Mouse (Mus musculus): ENCODE measurements around the gene Gm10282. TPM values are rescaled to one million over a fixed set of nuclear protein-coding genes. Genes with fewer than 3 reads are reported as not detected.

Gene Gm10282
- total and polyA plus RNA-seq, 3 experiments: 18.3 to 176 (median 76.4) TPM

- Histone ChIP-seq H3K36me3 (replicated peaks in 1 of 2; ENCODE audit: control insufficient read depth in 1 of 2, insufficient read depth in 1 of 2, low read length in 1 of 2) (peaks cover 12 to 58% of the 10 kb centered on the region in 2 experiments), H3K4me2 (ENCODE audit: insufficient read depth, low read depth, poor library complexity, severe bottlenecking) (no peak overlapping the region), H3K27ac (ENCODE audit: insufficient read depth, low read depth) (no peak overlapping the region), H3K9me3 (replicated peaks; ENCODE audit: low read length) (no peaks in the 10 kb centered on the region), H3K9ac (ENCODE audit: insufficient read depth, low read depth) (no peak overlapping the region), H3K27me3 (replicated peaks) (no peaks in the 10 kb centered on the region), H3K4me3 (replicated peaks in 1 of 3; ENCODE audit: low read depth in 2 of 3, low read length in 2 of 3, poor library complexity in 1 of 3) (no peak overlapping the region), H3K79me2 (replicated peaks; ENCODE audit: control insufficient read depth, extremely low read depth, insufficient read depth, poor library complexity, severe bottlenecking) (no peaks in the 10 kb centered on the region), H3K4me1 (ENCODE audit: control insufficient read depth in 1 of 2, insufficient read depth in 2 of 2) (peaks cover 5 to 74% of the 10 kb centered on the region in 2 experiments)
- dilution Hi-C loops (cut with MboI; ENCODE audit: extremely low pct_ligation_motif_present, extremely low pct_unique_long_range_greater_than_20kb, low sequenced_read_pairs) (no loop called here), in situ Hi-C loops (cut with MboI; ENCODE audit: low pct_ligation_motif_present, low pct_unique_long_range_greater_than_20kb, low sequenced_read_pairs) (no loop called here)
- DNase-seq (ENCODE audit: extremely low read depth): no peak
- TF ChIP-seq JUND (conservative IDR thresholded peaks at IDR 0.05; ENCODE audit: low read depth, low read length): no peak
- TF ChIP-seq NRF1 (IDR thresholded peaks at IDR 0.05; ENCODE audit: low read depth, low read length): no peak
- TF ChIP-seq MXI1 (IDR thresholded peaks at IDR 0.05; ENCODE audit: low read depth, low read length): no peak
- no peak for TF ChIP-seq EP300 (IDR thresholded peaks at IDR 0.05; ENCODE audit: low read length)
- TF ChIP-seq USF2 (conservative IDR thresholded peaks at IDR 0.05; ENCODE audit: low read depth, low read length): no peak
- TF ChIP-seq KAT2A (IDR thresholded peaks at IDR 0.05; ENCODE audit: insufficient replicate concordance, low read length): no peak
- no peak for TF ChIP-seq ZNF384 (IDR thresholded peaks at IDR 0.05; ENCODE audit: low read depth, low read length)
- no peak for TF ChIP-seq SIN3A (IDR thresholded peaks at IDR 0.05; ENCODE audit: low read length)
- TF ChIP-seq ZKSCAN1 (IDR thresholded peaks at IDR 0.05; ENCODE audit: borderline replicate concordance, low read depth, low read length): no peak
- no peak for TF ChIP-seq TCF12 (IDR thresholded peaks at IDR 0.05; ENCODE audit: low read depth, low read length)
- no peak for TF ChIP-seq ELF1 (IDR thresholded peaks at IDR 0.05; ENCODE audit: low read depth, low read length)
- no peak for TF ChIP-seq E2F4 (IDR thresholded peaks at IDR 0.05; ENCODE audit: insufficient replicate concordance, low read depth, low read length)
- TF ChIP-seq HCFC1 (IDR thresholded peaks at IDR 0.05; ENCODE audit: low read depth, low read length): no peak
- TF ChIP-seq MAZ (IDR thresholded peaks at IDR 0.05; ENCODE audit: low read depth, low read length): no peak
- no peak for TF ChIP-seq UBTF (IDR thresholded peaks at IDR 0.05; ENCODE audit: low read depth, low read length)
- TF ChIP-seq ZC3H11A (IDR thresholded peaks at IDR 0.05; ENCODE audit: low read depth, low read length): no peak
- TF ChIP-seq CHD1 (IDR thresholded peaks at IDR 0.05; ENCODE audit: low read depth, low read length): no peak
- TF ChIP-seq RCOR1 (conservative IDR thresholded peaks at IDR 0.05; ENCODE audit: low read depth, low read length): no peak
- no peak for TF ChIP-seq BHLHE40 (IDR thresholded peaks at IDR 0.05; ENCODE audit: low read depth, low read length)
- TF ChIP-seq JUN (IDR thresholded peaks at IDR 0.05; ENCODE audit: insufficient read depth, low read depth, low read length): no peak
Measured at GRCm38 (mm10) chr8:72347553-72347952, 42.5 kb upstream of the Gm10282 start.

- Histone ChIP-seq H3K9ac (ENCODE audit: insufficient read depth, low read depth) (no peak overlapping the region), H3K27me3 (replicated peaks) (no peaks in the 10 kb centered on the region), H3K9me3 (replicated peaks; ENCODE audit: low read length) (no peaks in the 10 kb centered on the region), H3K79me2 (replicated peaks; ENCODE audit: control insufficient read depth, extremely low read depth, insufficient read depth, poor library complexity, severe bottlenecking) (no peaks in the 10 kb centered on the region), H3K4me1 (ENCODE audit: control insufficient read depth in 1 of 2, insufficient read depth in 2 of 2) (peaks cover 0 to 36% of the 10 kb centered on the region in 2 experiments; a peak in 2 of 4 replicates), H3K4me3 (replicated peaks in 1 of 3; ENCODE audit: low read depth in 2 of 3, low read length in 2 of 3, poor library complexity in 1 of 3) (no peak overlapping the region), H3K27ac (ENCODE audit: insufficient read depth, low read depth) (no peak overlapping the region), H3K4me2 (ENCODE audit: insufficient read depth, low read depth, poor library complexity, severe bottlenecking) (no peak overlapping the region), H3K36me3 (replicated peaks in 1 of 2; ENCODE audit: control insufficient read depth in 1 of 2, insufficient read depth in 1 of 2, low read length in 1 of 2) (peaks cover 12 to 79% of the 10 kb centered on the region in 2 experiments)
- dilution Hi-C loops (cut with MboI; ENCODE audit: extremely low pct_ligation_motif_present, extremely low pct_unique_long_range_greater_than_20kb, low sequenced_read_pairs): no loop called here
- in situ Hi-C loops (cut with MboI; ENCODE audit: low pct_ligation_motif_present, low pct_unique_long_range_greater_than_20kb, low sequenced_read_pairs): no loop called here
- peak; percentile 78 for DNase-seq (ENCODE audit: extremely low read depth)
- TF ChIP-seq MAZ (IDR thresholded peaks at IDR 0.05; ENCODE audit: low read depth, low read length): peak; percentile 29; the same call in 1 of the 2 replicates
- TF ChIP-seq JUND (conservative IDR thresholded peaks at IDR 0.05; ENCODE audit: low read depth, low read length): peak; percentile 68
- no peak for TF ChIP-seq MYC (IDR thresholded peaks at IDR 0.05; ENCODE audit: low read depth, low read length)
- TF ChIP-seq MAFK (IDR thresholded peaks at IDR 0.05; ENCODE audit: insufficient replicate concordance, low read length): 0 out of 2 replicates have a peak, but pooled peaks have one; percentile 37
- peak; percentile 56; the same call in 1 of the 2 replicates for TF ChIP-seq ETS1 (conservative IDR thresholded peaks at IDR 0.05; ENCODE audit: low read depth, low read length)
- no peak for TF ChIP-seq MAX (IDR thresholded peaks at IDR 0.05; ENCODE audit: low read length)
- peak; percentile 86 for TF ChIP-seq ZNF384 (IDR thresholded peaks at IDR 0.05; ENCODE audit: low read depth, low read length)
- TF ChIP-seq EP300 (IDR thresholded peaks at IDR 0.05; ENCODE audit: low read length): peak; percentile 69
- TF ChIP-seq TCF12 (IDR thresholded peaks at IDR 0.05; ENCODE audit: low read depth, low read length): 0 out of 2 replicates have a peak, but pooled peaks have one; percentile 54
- TF ChIP-seq JUN (IDR thresholded peaks at IDR 0.05; ENCODE audit: insufficient read depth, low read depth, low read length): 0 out of 2 replicates have a peak, but pooled peaks have one; percentile 17
- TF ChIP-seq MEF2A (IDR thresholded peaks at IDR 0.05; ENCODE audit: borderline replicate concordance, low read depth, low read length): peak; percentile 50; the same call in 1 of the 2 replicates
- TF ChIP-seq BHLHE40 (IDR thresholded peaks at IDR 0.05; ENCODE audit: low read depth, low read length): peak; percentile 92
- no peak for TF ChIP-seq NRF1 (IDR thresholded peaks at IDR 0.05; ENCODE audit: low read depth, low read length)
- 0 out of 2 replicates have a peak, but pooled peaks have one; percentile 22 for TF ChIP-seq RCOR1 (conservative IDR thresholded peaks at IDR 0.05; ENCODE audit: low read depth, low read length)
- TF ChIP-seq IRF4 (IDR thresholded peaks at IDR 0.05; ENCODE audit: low read depth, low read length): peak; percentile 86
Measured at GRCm38 (mm10) chr8:72343725-72344124, 38.7 kb upstream of the Gm10282 start.
